In the genomic region with DNA sequence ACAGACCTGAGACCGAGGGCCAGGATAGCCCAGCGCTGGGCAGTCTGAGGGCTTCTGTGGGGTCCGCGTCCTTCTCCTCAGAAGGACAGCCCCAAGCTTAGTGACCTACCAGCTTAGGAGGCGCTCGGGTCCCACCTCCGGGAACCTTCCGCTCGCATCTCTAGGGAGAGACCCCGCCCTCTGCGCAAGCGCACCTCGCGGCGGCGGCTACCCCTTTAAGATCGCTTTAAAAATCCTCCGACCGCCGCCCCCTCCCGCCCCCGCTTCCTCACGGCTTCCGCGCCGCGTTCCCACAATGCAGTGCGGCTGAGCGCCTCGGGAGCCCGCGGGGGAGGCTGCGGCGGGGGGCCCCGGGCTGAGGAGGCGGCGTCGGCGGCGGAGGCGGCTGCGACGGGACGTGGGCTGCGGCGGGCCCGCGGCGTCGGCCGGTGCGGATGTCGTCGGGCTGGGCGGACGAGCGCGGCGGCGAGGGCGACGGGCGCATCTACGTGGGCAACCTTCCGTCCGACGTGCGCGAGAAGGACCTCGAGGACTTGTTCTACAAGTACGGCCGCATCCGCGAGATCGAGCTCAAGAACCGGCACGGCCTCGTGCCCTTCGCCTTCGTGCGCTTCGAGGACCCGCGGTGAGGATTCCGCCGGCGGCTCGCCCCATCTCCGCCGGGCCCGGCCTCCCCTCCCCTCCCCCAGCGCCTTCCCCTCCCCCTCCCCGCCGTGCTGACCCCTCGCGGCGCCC, we compare ENCODE assay signal across 8 mouse cellular contexts. TPM values are rescaled to one million over a fixed set of nuclear protein-coding genes. Genes with fewer than 3 reads are reported as not detected.
A peak's percentile ranks its signal among the peaks of the same experiment; 100 is the strongest.
DNase-seq lines count a peak whose midpoint lies in the region; ATAC-seq lines count a peak whose summit lies in the region.

A gene (plus strand): TSS at position 303 of the 735 bp plus-strand sequence.

- peaks cover 30% of the 10 kb centered on the region for H3K36me3 ChIP-seq in embryonic facial prominence, embryonic 14.5 days (ENCODE audit: control insufficient read depth, insufficient read depth, low read length)
- H3K36me3 ChIP-seq in kidney, embryonic 14.5 days (ENCODE audit: control insufficient read depth, insufficient read depth, low read length), result peaks cover 20% of the 10 kb centered on the region
- H3K36me3 ChIP-seq in limb, embryonic 15.5 days, result peaks cover 23% of the 10 kb centered on the region

- H3K9ac ChIP-seq in embryonic facial prominence, embryonic 14.5 days (ENCODE audit: low read depth, low read length), result peak within 1 kb of the TSS; percentile 92
- H3K9ac ChIP-seq in kidney, embryonic 14.5 days (ENCODE audit: low read depth, low read length), result peak within 1 kb of the TSS; percentile 88
- peak within 1 kb of the TSS; percentile 96 for H3K9ac ChIP-seq in limb, embryonic 15.5 days

- no peaks in the 10 kb centered on the region for H3K27me3 ChIP-seq in embryonic facial prominence, embryonic 14.5 days (replicated peaks; ENCODE audit: control insufficient read depth, insufficient read depth, low read length)
- no peaks in the 10 kb centered on the region for H3K27me3 ChIP-seq in kidney, embryonic 14.5 days (ENCODE audit: control insufficient read depth, insufficient read depth, low read length)
- no peaks in the 10 kb centered on the region for H3K27me3 ChIP-seq in limb, embryonic 15.5 days

- 0% methylated on average over 37 of the region's 97 CpGs for WGBS in embryonic facial prominence, embryonic 14.5 days
- under 1% methylated on average over 77 of the region's 97 CpGs for WGBS in kidney, embryonic 14.5 days
- under 1% methylated on average over 89 of the region's 97 CpGs for WGBS in limb, embryonic 15.5 days

- ATAC-seq in embryonic facial prominence, embryonic 14.5 days (ENCODE audit: low read depth), result peak; percentile 94
- peak; percentile 93 for ATAC-seq in kidney, embryonic 14.5 days (ENCODE audit: low FRiP score, low TSS enrichment)
- peak; percentile 91 for ATAC-seq in limb, embryonic 15.5 days (ENCODE audit: insufficient number of reproducible peaks, low FRiP score, low TSS enrichment, low read depth)

- peak within 1 kb of the TSS; percentile 86 for H3K27ac ChIP-seq in embryonic facial prominence, embryonic 14.5 days (replicated peaks; ENCODE audit: low read depth, low read length)
- peak within 1 kb of the TSS; percentile 91 for H3K27ac ChIP-seq in kidney, embryonic 14.5 days (ENCODE audit: low read depth, low read length)
- peak within 1 kb of the TSS; percentile 90 for H3K27ac ChIP-seq in limb, embryonic 15.5 days

- peak; percentile 92 for DNase-seq in 3T3-L1 (ENCODE audit: low read depth, low spot score)
- DNase-seq in adrenal gland, postnatal 4 days (ENCODE audit: low spot score in 2 of 2), result peak; percentile 89 to 97
- peak; percentile 95 for DNase-seq in embryonic facial prominence, embryonic 14.5 days (ENCODE audit: low spot score)
- DNase-seq in heart, adult 8-10 months (ENCODE audit: low spot score), result peak; percentile 94
- DNase-seq in monocyte, adult 2 months (ENCODE audit: low read depth in 1 of 2, low spot score in 2 of 2), result peak; percentile 70 to 88
- DNase-seq in spleen, postnatal 36 days (ENCODE audit: low spot score in 2 of 2), result peak; percentile 94 to 95

- peak within 1 kb of the TSS; percentile 92 for H3K4me3 ChIP-seq in embryonic facial prominence, embryonic 14.5 days (ENCODE audit: low read depth, low read length)
- peak within 1 kb of the TSS; percentile 80 for H3K4me3 ChIP-seq in kidney, embryonic 14.5 days (ENCODE audit: low read length)
- peak within 1 kb of the TSS; percentile 95 for H3K4me3 ChIP-seq in limb, embryonic 15.5 days

- H3K9me3 ChIP-seq in embryonic facial prominence, embryonic 14.5 days (ENCODE audit: control insufficient read depth, low read length), result no peaks in the 10 kb centered on the region
- no peaks in the 10 kb centered on the region for H3K9me3 ChIP-seq in kidney, embryonic 14.5 days (ENCODE audit: control insufficient read depth, low read length)
- no peaks in the 10 kb centered on the region for H3K9me3 ChIP-seq in limb, embryonic 15.5 days

- peaks cover 17% of the 10 kb centered on the region for H3K4me1 ChIP-seq in embryonic facial prominence, embryonic 14.5 days (ENCODE audit: control insufficient read depth, insufficient read depth, low read length)
- peaks cover 15% of the 10 kb centered on the region for H3K4me1 ChIP-seq in kidney, embryonic 14.5 days (ENCODE audit: control insufficient read depth, insufficient read depth, low read length)
- peaks cover 23% of the 10 kb centered on the region for H3K4me1 ChIP-seq in limb, embryonic 15.5 days

- H3K4me2 ChIP-seq in embryonic facial prominence, embryonic 14.5 days (ENCODE audit: low read depth, low read length), result peak within 1 kb of the TSS; percentile 67
- peak within 1 kb of the TSS; percentile 49 for H3K4me2 ChIP-seq in kidney, embryonic 14.5 days (replicated peaks; ENCODE audit: low read depth, low read length)
- H3K4me2 ChIP-seq in limb, embryonic 15.5 days, result peak within 1 kb of the TSS; percentile 76

RNA-seq across cellular contexts. Expression of the gene that starts here (rescaled TPM):
- 10 to 100 TPM; 83.9 to 87.4 TPM for total RNA-seq in adrenal gland, postnatal 4 days (2021)
- polyA plus RNA-seq in embryonic facial prominence, embryonic 14.5 days (2014; fragmentation: Nextera tagmentation; extraction: Ambion mirVana), result 203 and 230 TPM in 2 replicates
- total RNA-seq in heart, adult 8-10 months (2022), result 10 to 100 TPM; 14.2 to 15.5 (median 14.4) TPM
- polyA plus RNA-seq in kidney, embryonic 14.5 days (2014; fragmentation: Nextera tagmentation; extraction: Ambion mirVana), result 320 and 334 TPM in 2 replicates
- 222 and 246 TPM in 2 replicates for polyA plus RNA-seq in limb, embryonic 15.5 days (2015; fragmentation: Nextera tagmentation; extraction: Ambion mirVana)

Comparison
In these comparisons a context has a peak if more than half of its experiments do, and no peak if none do; other contexts are left out.
1. Peak in every context shown above with its lines: DNase-seq, ATAC-seq, H3K4me3 ChIP-seq and H3K27ac ChIP-seq.
2. RNA of the gene that starts here (total RNA-seq): 83.9 to 87.4 TPM in adrenal gland, postnatal 4 days; 14.2 to 15.5 TPM in heart, adult 8-10 months; every median in the first group is over 4 times any median in the second.